Mouse (Mus musculus) gastrocnemius, adult 18-20 months (tissue): ENCODE data around the gene Slc4a2. TPM values are rescaled to one million over a fixed set of nuclear protein-coding genes. Genes with fewer than 3 reads are reported as not detected.

Source experiments
- total RNA-seq, 2 experiments: library from RNA; stranded (reverse); gene quantifications; 2 replicates each; pipeline ENCODE4 v1.2.3; 2021

Gene Slc4a2
- total RNA-seq, 2 experiments from 2014 or later = 13.9 to 14.3 TPM

Other genes starting within 250 kb of the Slc4a2 start
- gene Kcnh2, start 72.2 kb upstream of the Slc4a2 start, total RNA-seq = 1 to 10 TPM; 1.1 to 1.5 TPM
- gene Nos3, start 59.0 kb upstream of the Slc4a2 start, total RNA-seq = 1 to 10 TPM; 4.3 to 8.1 TPM
- under 1 TPM; 0.16 to 0.19 TPM for gene Atg9b, start 31.7 kb upstream of the Slc4a2 start, total RNA-seq
- 10 to 100 TPM; 30.4 to 40.3 TPM for gene Abcb8, start 30.2 kb upstream of the Slc4a2 start, total RNA-seq
- under 1 TPM; 0.32 to 0.38 TPM for gene Asic3, start 10.4 kb upstream of the Slc4a2 start, total RNA-seq
- 10 to 100 TPM; 10.5 to 11.2 TPM for gene Cdk5, start 307 bp upstream of the Slc4a2 start, total RNA-seq
- 100 to 1,000 TPM; 183 to 194 TPM for gene Fastk, start 21.4 kb downstream of the Slc4a2 start, total RNA-seq
- 10 to 100 TPM; 17.7 to 23.3 TPM for gene Tmub1, start 24.0 kb downstream of the Slc4a2 start, total RNA-seq
- 10 to 100 TPM; 74.3 to 84.7 TPM for gene Agap3, start 28.3 kb downstream of the Slc4a2 start, total RNA-seq
- gene Gbx1, start 103.4 kb downstream of the Slc4a2 start, total RNA-seq = not detected
- 100 to 1,000 TPM; 101 to 107 TPM for gene Asb10, start 117.1 kb downstream of the Slc4a2 start, total RNA-seq
- not detected for gene 4931409K22Rik, start 133.0 kb downstream of the Slc4a2 start, total RNA-seq
- 100 to 1,000 TPM; 108 to 112 TPM for gene Abcf2, start 153.6 kb downstream of the Slc4a2 start, total RNA-seq
- 10 to 100 TPM in 1 of 2 experiments, 1 to 10 TPM in 1; 8.9 to 10.3 TPM for gene Chpf2, start 162.9 kb downstream of the Slc4a2 start, total RNA-seq
- gene Smarcd3, start 200.6 kb downstream of the Slc4a2 start, total RNA-seq = 100 to 1,000 TPM; 199 to 207 TPM